Mouse (Mus musculus) forebrain, embryonic 15.5 days (tissue): Measurements from ENCODE around the gene Rapgef3. TPM values are rescaled to one million over a fixed set of nuclear protein-coding genes. Genes with fewer than 3 reads are reported as not detected.
A peak's percentile ranks its signal among the peaks of the same experiment; 100 is the strongest.

ENCODE experiments used
- ATAC-seq: fragments of 200-750 bp; cut with Nextera tagmentation; replicated peaks from 2 replicates; pipeline ENCODE4 v1.8.0; 2017; ENCODE audit warnings: mild to moderate bottlenecking, moderate TSS enrichment, moderate library complexity
- H3K27ac ChIP-seq: fragments of 300-500 bp; sonication (generic); replicated peaks from 2 replicates; pipeline ENCODE4 v1.5.1; 2015; ENCODE audit warnings: mild to moderate bottlenecking, inconsistent platforms
- H3K27me3 ChIP-seq: fragments of 300-500 bp; sonication (generic); 2 replicates; pipeline ENCODE4 v1.6.1; 2015; ENCODE audit warnings: inconsistent platforms
- H3K36me3 ChIP-seq: fragments of 300-500 bp; sonication (generic); 2 replicates; pipeline ENCODE4 v1.6.1; 2015; ENCODE audit warnings: mild to moderate bottlenecking, inconsistent platforms
- H3K4me1 ChIP-seq: fragments of 300-500 bp; sonication (generic); 2 replicates; pipeline ENCODE4 v1.6.1; 2015; ENCODE audit warnings: inconsistent platforms
- H3K4me2 ChIP-seq: fragments of 300-500 bp; sonication (generic); replicated peaks from 2 replicates; pipeline ENCODE4 v1.6.1; 2015; ENCODE audit warnings: mild to moderate bottlenecking, inconsistent platforms
- H3K4me3 ChIP-seq: fragments of 300-500 bp; sonication (generic); 2 replicates; pipeline ENCODE4 v1.5.1; 2015; ENCODE audit warnings: mild to moderate bottlenecking, inconsistent platforms
- H3K9ac ChIP-seq: fragments of 300-500 bp; sonication (generic); replicated peaks from 2 replicates; pipeline ENCODE4 v1.6.1; 2015; ENCODE audit warnings: mild to moderate bottlenecking, inconsistent platforms
- H3K9me3 ChIP-seq: fragments of 300-500 bp; sonication (generic); 2 replicates; pipeline ENCODE4 v1.6.1; 2016; ENCODE audit warnings: inconsistent platforms
- WGBS: fragments of 180-500 bp; shearing (Covaris S2); methylation state at CpG from one replicate; pipeline ENCODE4 v1.1.7; 2015; ENCODE audit warnings: mixed read lengths; 5-methylcytosine and 5-hydroxymethylcytosine counted together
- polyA plus RNA-seq: library from polyadenylated mRNA; unstranded; fragments of >200 nt; fragmentation: Nextera tagmentation; extraction: Ambion mirVana; gene quantifications from 2 replicates; pipeline ENCODE4 v1.2.1, GENCODE M21; 2015

Rapgef3 gene
- polyA plus RNA-seq, 1 experiment from 2014 or later: 9.0 TPM

- Histone ChIP-seq H3K4me1 (peaks cover 14% of the 10 kb centered on the region), H3K9ac (no peak overlapping the region), H3K4me2 (no peak overlapping the region), H3K36me3 (no peaks in the 10 kb centered on the region), H3K27me3 (no peaks in the 10 kb centered on the region), H3K4me3 (no peak overlapping the region), H3K27ac (peak overlapping the region; percentile 20; the same call in 1 of the 2 replicates), H3K9me3 (no peaks in the 10 kb centered on the region)
- 88% methylated on average over 13 of the region's 13 CpGs for WGBS
- 0 out of 2 replicates have a peak, but pooled peaks have one; percentile 12 for ATAC-seq
Measured at GRCm38 (mm10) chr15:97749841-97750240, 17.9 kb downstream of the Rapgef3 start.

- Histone ChIP-seq H3K4me3 (no peak overlapping the region), H3K27me3 (no peaks in the 10 kb centered on the region), H3K9ac (no peak overlapping the region), H3K4me2 (no peak overlapping the region), H3K36me3 (no peaks in the 10 kb centered on the region), H3K9me3 (no peaks in the 10 kb centered on the region), H3K4me1 (peaks cover 14% of the 10 kb centered on the region), H3K27ac (no peak overlapping the region)
- 93% methylated on average over 9 of the region's 9 CpGs for WGBS
- ATAC-seq: no peak
Measured at GRCm38 (mm10) chr15:97749397-97749796, 18.4 kb downstream of the Rapgef3 start.

GRCm38 (mm10) chr15:97748964-97749363, 18.8 kb downstream of the Rapgef3 start:
- Histone ChIP-seq H3K27ac (no peak overlapping the region), H3K9ac (no peak overlapping the region)

GRCm38 (mm10) chr15:97748309-97748708, 19.5 kb downstream of the Rapgef3 start:
- Histone ChIP-seq H3K4me1 (peaks cover 14% of the 10 kb centered on the region), H3K36me3 (no peaks in the 10 kb centered on the region), H3K9ac (no peak overlapping the region), H3K27me3 (no peaks in the 10 kb centered on the region), H3K9me3 (no peaks in the 10 kb centered on the region), H3K27ac (no peak overlapping the region), H3K4me3 (no peak overlapping the region), H3K4me2 (no peak overlapping the region)
- 60% methylated on average over 10 of the region's 10 CpGs for WGBS
- no peak for ATAC-seq

More at GRCm38 (mm10) chr15:97748964-97749363, 18.8 kb downstream of the Rapgef3 start:
- Histone ChIP-seq H3K36me3 (no peaks in the 10 kb centered on the region), H3K9me3 (no peaks in the 10 kb centered on the region), H3K4me1 (peaks cover 14% of the 10 kb centered on the region), H3K4me2 (no peak overlapping the region), H3K4me3 (no peak overlapping the region), H3K27me3 (no peaks in the 10 kb centered on the region)
- no peak for ATAC-seq
- WGBS: 88% methylated on average over 4 of the region's 4 CpGs

- H3K36me3 ChIP-seq: no peaks in the 10 kb centered on the region
- WGBS: 84% methylated on average over 4 of the region's 4 CpGs
Measured at GRCm38 (mm10) chr15:97747486-97747885, 20.3 kb downstream of the Rapgef3 start.

GRCm38 (mm10) chr15:97746748-97747147, 21.0 kb downstream of the Rapgef3 start:
- Histone ChIP-seq H3K9ac (no peak overlapping the region), H3K27ac (no peak overlapping the region), H3K27me3 (no peaks in the 10 kb centered on the region), H3K4me1 (peaks cover 14% of the 10 kb centered on the region), H3K4me3 (no peak overlapping the region), H3K9me3 (no peaks in the 10 kb centered on the region), H3K4me2 (no peak overlapping the region), H3K36me3 (no peaks in the 10 kb centered on the region)
- WGBS: 95% methylated on average over 24 of the region's 24 CpGs
- ATAC-seq: no peak

More at GRCm38 (mm10) chr15:97747486-97747885, 20.3 kb downstream of the Rapgef3 start:
- H3K4me3 ChIP-seq: no peak overlapping the region
- no peaks in the 10 kb centered on the region for H3K27me3 ChIP-seq
- no peak for ATAC-seq
- H3K4me1 ChIP-seq: peaks cover 14% of the 10 kb centered on the region
- H3K9me3 ChIP-seq: no peaks in the 10 kb centered on the region
- H3K9ac ChIP-seq: no peak overlapping the region
- H3K4me2 ChIP-seq: no peak overlapping the region
- H3K27ac ChIP-seq: no peak overlapping the region

- Histone ChIP-seq H3K9ac (no peak overlapping the region), H3K27me3 (no peaks in the 10 kb centered on the region), H3K27ac (no peak overlapping the region), H3K9me3 (no peaks in the 10 kb centered on the region), H3K4me2 (no peak overlapping the region), H3K4me1 (peaks cover 14% of the 10 kb centered on the region), H3K4me3 (no peak overlapping the region), H3K36me3 (no peaks in the 10 kb centered on the region)
- WGBS: 91% methylated on average over 10 of the region's 10 CpGs
- no peak for ATAC-seq
Measured at GRCm38 (mm10) chr15:97746278-97746677, 21.5 kb downstream of the Rapgef3 start.

GRCm38 (mm10) chr15:97745331-97745730, 22.4 kb downstream of the Rapgef3 start:
- no peak overlapping the region for H3K27ac ChIP-seq
- no peak overlapping the region for H3K9ac ChIP-seq
- no peaks in the 10 kb centered on the region for H3K27me3 ChIP-seq
- H3K4me2 ChIP-seq: no peak overlapping the region
- H3K4me3 ChIP-seq: no peak overlapping the region
- no peaks in the 10 kb centered on the region for H3K9me3 ChIP-seq
- 77% methylated on average over 10 of the region's 10 CpGs for WGBS
- no peaks in the 10 kb centered on the region for H3K36me3 ChIP-seq
- H3K4me1 ChIP-seq: peaks cover 5% of the 10 kb centered on the region
- no peak for ATAC-seq

- Histone ChIP-seq H3K9ac (no peak overlapping the region), H3K4me1 (peaks cover 1% of the 10 kb centered on the region), H3K4me3 (no peak overlapping the region), H3K4me2 (no peak overlapping the region), H3K9me3 (no peaks in the 10 kb centered on the region), H3K27ac (no peak overlapping the region), H3K27me3 (no peaks in the 10 kb centered on the region), H3K36me3 (no peaks in the 10 kb centered on the region)
- WGBS: 67% methylated on average over 10 of the region's 10 CpGs
- ATAC-seq: no peak
Measured at GRCm38 (mm10) chr15:97744930-97745329, 22.8 kb downstream of the Rapgef3 start.

- Histone ChIP-seq H3K27me3 (no peaks in the 10 kb centered on the region), H3K4me2 (no peak overlapping the region), H3K4me1 (no peaks in the 10 kb centered on the region), H3K27ac (no peak overlapping the region), H3K36me3 (no peaks in the 10 kb centered on the region), H3K9ac (no peak overlapping the region), H3K4me3 (no peak overlapping the region), H3K9me3 (no peaks in the 10 kb centered on the region)
- 75% methylated on average over 12 of the region's 12 CpGs for WGBS
- ATAC-seq: no peak
Measured at GRCm38 (mm10) chr15:97743961-97744525, 23.7 kb downstream of the Rapgef3 start.

GRCm38 (mm10) chr15:97743210-97743609, 24.6 kb downstream of the Rapgef3 start:
- no peak overlapping the region for H3K9ac ChIP-seq
- no peak overlapping the region for H3K4me3 ChIP-seq
- H3K36me3 ChIP-seq: no peaks in the 10 kb centered on the region
- no peak for ATAC-seq
- no peaks in the 10 kb centered on the region for H3K9me3 ChIP-seq
- H3K27ac ChIP-seq: no peak overlapping the region
- no peaks in the 10 kb centered on the region for H3K27me3 ChIP-seq
- H3K4me1 ChIP-seq: no peaks in the 10 kb centered on the region
- 88% methylated on average over 5 of the region's 5 CpGs for WGBS
- H3K4me2 ChIP-seq: no peak overlapping the region

- H3K9me3 ChIP-seq: no peaks in the 10 kb centered on the region
- H3K4me2 ChIP-seq: no peak overlapping the region
- 63% methylated on average over 4 of the region's 4 CpGs for WGBS
- no peaks in the 10 kb centered on the region for H3K36me3 ChIP-seq
- H3K4me1 ChIP-seq: no peaks in the 10 kb centered on the region
- H3K27ac ChIP-seq: no peak overlapping the region
- no peaks in the 10 kb centered on the region for H3K27me3 ChIP-seq
- no peak overlapping the region for H3K9ac ChIP-seq
- no peak for ATAC-seq
- H3K4me3 ChIP-seq: no peak overlapping the region
Measured at GRCm38 (mm10) chr15:97742600-97742999, 25.2 kb downstream of the Rapgef3 start.

GRCm38 (mm10) chr15:97742074-97742473, 25.7 kb downstream of the Rapgef3 start:
- no peak for ATAC-seq
- WGBS: 62% methylated on average over 7 of the region's 7 CpGs
- Histone ChIP-seq H3K9me3 (no peaks in the 10 kb centered on the region), H3K4me1 (no peaks in the 10 kb centered on the region), H3K4me3 (no peak overlapping the region), H3K36me3 (no peaks in the 10 kb centered on the region), H3K27ac (no peak overlapping the region), H3K4me2 (no peak overlapping the region), H3K9ac (no peak overlapping the region), H3K27me3 (no peaks in the 10 kb centered on the region)
